Mouse (Mus musculus) liver, embryonic 14.5 days (tissue): ENCODE measurements at regions not wholly inside any gene's neighbourhood (a gene's known extent, or its start where the extent isn't known, plus 50 kb on each side); places are given as distances from the start of the nearest gene placed in this dataset.

Source experiments
- ATAC-seq: fragments of 200-750 bp; cut with Nextera tagmentation; 2 replicates; pipeline ENCODE4 v1.8.0; 2017; ENCODE audit warnings: moderate number of reproducible peaks, mild to moderate bottlenecking, moderate library complexity; ENCODE audit not compliant: insufficient read depth
- DNase-seq, 3 experiments: peaks; one replicate each; pipeline ENCODE4 v3.0.0-alpha.2; 2012 to 2013; ENCODE audit warnings: low read depth in 3 of 3, low spot score in 3 of 3
- H3K27ac ChIP-seq: fragments of 300-500 bp; sonication (generic); 2 replicates; pipeline ENCODE4 v1.5.1; 2014; ENCODE audit warnings: moderate library complexity, mild to moderate bottlenecking, control low read depth, inconsistent platforms
- H3K27me3 ChIP-seq: fragments of 300-500 bp; sonication (generic); 2 replicates; pipeline ENCODE4 v1.6.1; 2014; ENCODE audit warnings: mild to moderate bottlenecking, low read length, moderate library complexity; ENCODE audit not compliant: control insufficient read depth, insufficient read depth
- H3K36me3 ChIP-seq: fragments of 300-500 bp; sonication (generic); replicated peaks from 2 replicates; pipeline ENCODE4 v1.6.1; 2014; ENCODE audit warnings: low read depth; ENCODE audit not compliant: control insufficient read depth, insufficient read depth
- H3K4me1 ChIP-seq, 2 experiments: fragments of 200-500 bp in 1 of 2; fragments of 300-500 bp in 1 of 2; sonication (generic) in 1 of 2; replicated peaks; 2 replicates each; pipeline ENCODE4 v1.6.1; 2012 to 2014; ENCODE audit warnings: antibody characterized with exemption in 1 of 2, inconsistent platforms in 1 of 2, low read length in 1 of 2; ENCODE audit not compliant: control insufficient read depth in 2 of 2, insufficient read depth in 2 of 2
- H3K4me2 ChIP-seq: fragments of 300-500 bp; sonication (generic); 2 replicates; pipeline ENCODE4 v1.6.1; 2014; ENCODE audit warnings: low read depth, mild to moderate bottlenecking, control low read depth, moderate library complexity
- H3K4me3 ChIP-seq, 2 experiments: fragments of 200-500 bp in 1 of 2; fragments of 300-500 bp in 1 of 2; sonication (generic) in 1 of 2; 2 replicates each; pipeline ENCODE4 v1.5.1; 2012 to 2014; ENCODE audit warnings: low read depth in 2 of 2, low read length in 2 of 2, mild to moderate bottlenecking in 2 of 2, control low read depth in 1 of 2, inconsistent platforms in 1 of 2, moderate library complexity in 1 of 2; ENCODE audit not compliant: insufficient read depth in 1 of 2
- H3K9ac ChIP-seq: fragments of 300-500 bp; sonication (generic); replicated peaks from 2 replicates; pipeline ENCODE4 v1.6.1; 2014; ENCODE audit warnings: mild to moderate bottlenecking, control low read depth, moderate library complexity
- H3K9me3 ChIP-seq: fragments of 300-500 bp; sonication (generic); 2 replicates; pipeline ENCODE4 v1.6.1; 2016; ENCODE audit warnings: low read length, mixed read lengths; ENCODE audit not compliant: control insufficient read depth
- CTCF ChIP-seq: IDR thresholded peaks from 2 replicates; pipeline ENCODE4 v1.5.1; 2016; ENCODE audit warnings: antibody characterized with exemption, low read depth, control low read depth
- EP300 ChIP-seq: IDR thresholded peaks from 2 replicates; pipeline ENCODE4 v1.6.1; 2016; ENCODE audit warnings: antibody characterized with exemption, low read depth
- WGBS: fragments of 180-500 bp; shearing (Covaris S2); extraction: QIAGEN DNeasy Blood & Tissue Kit; methylation state at CpG from one replicate; pipeline ENCODE4 v1.1.7; 2014; ENCODE audit not compliant: insufficient replicate concordance; 5-methylcytosine and 5-hydroxymethylcytosine counted together

DNA sequence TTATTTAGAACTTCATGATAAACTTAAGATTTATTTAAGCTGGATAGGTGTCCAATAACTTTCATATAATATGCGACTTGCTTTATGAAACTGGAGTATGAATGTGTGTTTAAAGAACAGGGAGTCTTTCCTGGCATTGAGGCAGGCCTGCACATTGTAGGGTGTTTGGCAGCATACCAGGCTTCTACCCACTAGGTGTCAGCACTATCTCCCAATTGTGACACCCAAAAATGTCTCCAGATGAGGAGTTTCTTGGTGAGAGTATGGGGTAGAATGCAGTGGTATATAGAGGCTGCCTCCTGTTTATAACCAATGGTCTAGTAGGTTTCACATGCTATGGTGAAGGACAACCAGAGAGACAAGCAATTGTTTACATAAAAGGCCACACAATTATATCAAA lies 311.9 kb downstream of the Gpat3 start:
- no peaks in the 10 kb centered on the region for H3K27me3 ChIP-seq
- H3K9ac ChIP-seq, result no peak overlapping the region
- no peak overlapping the region for H3K4me2 ChIP-seq
- H3K4me1 ChIP-seq, result no peaks in the 10 kb centered on the region
- H3K9me3 ChIP-seq, result no peaks in the 10 kb centered on the region
- no peak overlapping the region for H3K27ac ChIP-seq
- no peak overlapping the region for H3K4me3 ChIP-seq
- DNase-seq (no peak), ATAC-seq (no peak)
- H3K36me3 ChIP-seq, result no peaks in the 10 kb centered on the region
- TF ChIP-seq EP300, result no peak
- 24% methylated on average over 1 of the region's 1 CpGs for WGBS

DNA sequence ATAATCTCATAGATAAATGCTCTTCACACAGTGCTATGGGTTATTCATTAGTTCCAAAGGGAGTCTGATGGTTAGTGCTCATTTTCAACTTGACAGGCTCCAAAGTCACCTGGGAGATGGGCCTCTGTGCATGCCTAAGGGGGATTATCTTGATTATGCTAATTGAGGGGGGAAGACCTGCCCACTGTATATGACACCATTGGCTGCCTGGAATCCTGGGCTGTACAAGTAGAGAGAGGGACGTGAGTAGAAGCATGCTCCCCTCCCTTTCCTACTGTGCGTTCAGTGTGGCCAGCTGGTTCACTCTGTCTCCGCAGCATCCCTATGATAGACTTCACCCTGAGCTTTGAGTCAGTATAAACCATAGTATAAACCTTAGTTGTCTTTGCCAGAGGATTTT lies 300.8 kb downstream of the Gpat3 start:
- Histone ChIP-seq H3K36me3 (no peaks in the 10 kb centered on the region), H3K9me3 (no peaks in the 10 kb centered on the region), H3K9ac (no peak overlapping the region), H3K27ac (no peak overlapping the region), H3K4me3 (no peak overlapping the region), H3K4me2 (no peak overlapping the region), H3K27me3 (no peaks in the 10 kb centered on the region), H3K4me1 (no peaks in the 10 kb centered on the region)
- ATAC-seq, result no peak
- TF ChIP-seq EP300 (no peak), CTCF (no peak)
- DNase-seq, result no peak
- 63% methylated on average over 3 of the region's 3 CpGs for WGBS

DNA sequence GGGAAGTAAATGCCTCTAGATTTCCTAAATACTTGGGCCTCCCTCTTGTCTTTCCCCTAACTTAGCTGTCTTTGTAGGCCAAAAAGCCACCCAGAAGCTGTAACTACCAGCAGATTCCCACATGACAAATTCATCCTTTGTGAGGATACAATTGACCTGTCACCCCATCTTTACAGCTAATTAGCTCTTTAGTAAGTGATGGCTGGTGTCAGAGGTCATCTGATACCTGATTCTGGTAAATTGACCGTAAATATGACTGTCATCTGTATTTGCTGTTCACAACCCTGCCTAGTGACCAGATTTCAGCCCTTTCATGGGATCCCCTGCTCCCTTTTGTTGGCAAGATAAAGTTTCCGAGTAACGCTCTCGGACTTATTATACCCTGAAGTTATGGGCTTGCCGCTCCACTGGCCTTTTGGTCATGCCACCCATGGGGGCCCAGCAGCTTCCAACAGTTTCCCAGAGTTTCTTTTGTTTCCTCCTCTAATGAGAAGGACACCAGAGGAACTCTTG lies 279.5 kb downstream of the Gpat3 start:
- no peaks in the 10 kb centered on the region for H3K9me3 ChIP-seq
- 68% methylated on average over 5 of the region's 5 CpGs for WGBS
- no peak overlapping the region for H3K9ac ChIP-seq
- no peak overlapping the region for H3K4me3 ChIP-seq
- H3K4me1 ChIP-seq, result no peaks in the 10 kb centered on the region
- H3K27ac ChIP-seq, result no peak overlapping the region
- no peak for ATAC-seq
- no peaks in the 10 kb centered on the region for H3K36me3 ChIP-seq
- no peak for TF ChIP-seq EP300
- no peaks in the 10 kb centered on the region for H3K27me3 ChIP-seq
- DNase-seq, result no peak
- H3K4me2 ChIP-seq, result no peak overlapping the region

DNA sequence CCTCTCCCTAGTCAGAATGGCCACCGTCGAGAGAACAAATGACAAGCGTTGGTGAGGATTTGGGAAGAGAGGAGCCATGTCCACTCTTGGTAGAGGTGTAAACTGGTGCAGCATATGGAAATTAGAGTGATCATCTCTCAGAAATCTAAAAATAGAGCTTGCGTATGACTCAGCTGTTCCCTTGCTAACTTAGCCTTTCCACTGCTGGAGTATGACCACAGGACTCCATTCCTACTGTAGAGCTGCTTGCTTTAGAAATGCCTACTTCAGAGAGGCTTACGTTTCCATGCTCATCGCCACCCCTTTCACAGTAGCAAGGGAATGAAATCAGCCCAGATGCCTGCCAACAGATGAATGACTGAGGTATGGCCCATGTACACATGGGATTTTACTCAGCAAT lies 277.4 kb downstream of the Gpat3 start:
- Histone ChIP-seq H3K27me3 (no peaks in the 10 kb centered on the region), H3K4me1 (no peaks in the 10 kb centered on the region), H3K4me2 (no peak overlapping the region), H3K4me3 (no peak overlapping the region), H3K27ac (no peak overlapping the region), H3K9me3 (no peaks in the 10 kb centered on the region), H3K9ac (no peak overlapping the region), H3K36me3 (no peaks in the 10 kb centered on the region)
- DNase-seq (no peak), ATAC-seq (no peak)
- WGBS, result 66% methylated on average over 6 of the region's 6 CpGs
- no peak for TF ChIP-seq CTCF
- no peak for TF ChIP-seq EP300

DNA sequence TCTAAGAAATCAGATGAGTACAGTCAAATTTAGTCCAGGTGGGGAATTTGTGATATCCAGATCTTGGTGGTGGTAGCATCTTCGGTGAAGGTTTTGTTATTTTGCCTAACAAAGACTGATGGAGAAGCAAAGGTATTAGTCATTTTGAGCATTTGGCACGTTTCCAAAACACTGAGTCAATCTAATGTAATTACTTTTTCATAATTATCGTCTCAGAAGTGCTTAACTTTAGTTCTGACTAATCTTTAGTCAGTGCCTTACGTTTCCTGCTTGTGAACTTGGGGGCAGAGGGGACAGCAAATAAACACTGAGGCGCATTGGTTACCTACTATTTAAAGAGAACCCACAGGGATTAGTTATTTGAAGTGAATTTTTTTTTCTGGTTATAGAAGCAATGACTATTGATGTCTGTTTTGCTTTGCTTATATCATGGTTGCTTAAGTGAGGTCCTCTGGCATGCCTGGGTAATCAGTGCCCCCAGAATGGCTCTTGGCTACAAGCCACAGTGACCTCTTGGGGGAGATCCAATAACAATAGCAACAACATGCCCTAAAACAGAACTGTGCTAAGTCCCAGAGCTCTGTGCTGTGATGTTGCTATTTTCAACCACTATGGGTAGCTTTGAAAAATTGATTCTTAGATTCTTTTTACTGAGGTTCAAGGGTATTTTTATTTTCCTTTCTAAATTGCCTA lies 275.1 kb downstream of the Gpat3 start:
- WGBS, result 45% methylated on average over 5 of the region's 5 CpGs
- Histone ChIP-seq H3K27ac (no peak overlapping the region), H3K27me3 (no peaks in the 10 kb centered on the region), H3K4me2 (no peak overlapping the region), H3K9ac (no peak overlapping the region), H3K4me3 (no peak overlapping the region), H3K4me1 (no peaks in the 10 kb centered on the region), H3K36me3 (no peaks in the 10 kb centered on the region), H3K9me3 (no peaks in the 10 kb centered on the region)
- no peak for DNase-seq
- no peak for TF ChIP-seq EP300
- no peak for TF ChIP-seq CTCF
- ATAC-seq, result no peak
